Mouse (Mus musculus): ENCODE data around the gene Gm10518.

Gm10518 gene

DNA sequence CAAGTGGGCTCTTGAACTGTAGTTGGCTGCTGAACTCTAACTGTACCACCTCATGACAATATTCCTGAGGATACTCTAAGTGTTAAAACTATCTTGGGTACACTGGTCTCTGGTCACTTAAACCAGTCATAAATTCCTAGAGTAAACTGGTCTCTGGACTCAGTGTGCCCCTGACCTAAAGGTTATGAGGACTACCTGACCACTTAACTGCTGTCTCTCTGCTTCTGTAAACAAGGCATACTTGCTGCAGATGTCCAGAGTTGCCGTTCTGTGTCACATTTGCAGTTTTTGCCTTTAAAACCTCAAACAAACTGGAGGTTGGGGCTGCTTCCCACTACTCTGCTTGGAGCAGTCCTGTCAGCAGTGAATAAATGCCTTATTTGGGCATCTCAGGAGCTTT lies 30.4 kb downstream of the Gm10518 start:
- peak; percentile 60 for DNase-seq (ENCODE audit: low read depth, low spot score)

DNA sequence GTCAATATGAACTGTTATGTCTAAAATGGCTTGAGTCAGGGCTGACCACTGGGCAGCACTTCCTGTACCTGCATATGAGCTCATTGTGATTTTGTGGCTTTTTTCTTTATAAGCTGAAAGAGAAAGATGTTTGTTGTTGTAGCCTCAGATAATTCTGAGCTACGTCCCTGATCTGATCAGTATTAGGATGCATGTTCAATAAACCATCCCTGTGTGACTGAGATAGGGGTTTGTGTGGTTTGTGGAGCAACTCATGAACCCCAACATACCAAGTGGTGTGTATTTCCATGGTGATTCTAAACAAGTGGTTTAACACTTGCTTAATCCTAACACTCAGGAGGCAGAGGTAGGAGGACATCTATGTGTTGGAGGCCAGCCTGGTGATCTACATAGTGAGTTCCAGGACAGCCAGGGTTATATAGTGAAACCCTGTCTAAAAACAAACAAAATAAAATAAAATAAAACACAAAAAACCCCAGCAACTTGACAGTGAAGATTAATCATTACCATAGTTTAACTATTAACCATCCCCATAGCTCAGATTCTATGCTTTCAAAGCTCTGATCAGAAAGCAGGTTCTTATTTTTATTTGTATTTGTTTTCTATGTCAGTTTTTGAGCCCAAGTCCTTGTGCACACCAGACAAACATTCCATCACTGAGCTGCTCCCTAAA lies 32.7 kb downstream of the Gm10518 start:
- no peak for DNase-seq (ENCODE audit: low read depth, low spot score)

DNA sequence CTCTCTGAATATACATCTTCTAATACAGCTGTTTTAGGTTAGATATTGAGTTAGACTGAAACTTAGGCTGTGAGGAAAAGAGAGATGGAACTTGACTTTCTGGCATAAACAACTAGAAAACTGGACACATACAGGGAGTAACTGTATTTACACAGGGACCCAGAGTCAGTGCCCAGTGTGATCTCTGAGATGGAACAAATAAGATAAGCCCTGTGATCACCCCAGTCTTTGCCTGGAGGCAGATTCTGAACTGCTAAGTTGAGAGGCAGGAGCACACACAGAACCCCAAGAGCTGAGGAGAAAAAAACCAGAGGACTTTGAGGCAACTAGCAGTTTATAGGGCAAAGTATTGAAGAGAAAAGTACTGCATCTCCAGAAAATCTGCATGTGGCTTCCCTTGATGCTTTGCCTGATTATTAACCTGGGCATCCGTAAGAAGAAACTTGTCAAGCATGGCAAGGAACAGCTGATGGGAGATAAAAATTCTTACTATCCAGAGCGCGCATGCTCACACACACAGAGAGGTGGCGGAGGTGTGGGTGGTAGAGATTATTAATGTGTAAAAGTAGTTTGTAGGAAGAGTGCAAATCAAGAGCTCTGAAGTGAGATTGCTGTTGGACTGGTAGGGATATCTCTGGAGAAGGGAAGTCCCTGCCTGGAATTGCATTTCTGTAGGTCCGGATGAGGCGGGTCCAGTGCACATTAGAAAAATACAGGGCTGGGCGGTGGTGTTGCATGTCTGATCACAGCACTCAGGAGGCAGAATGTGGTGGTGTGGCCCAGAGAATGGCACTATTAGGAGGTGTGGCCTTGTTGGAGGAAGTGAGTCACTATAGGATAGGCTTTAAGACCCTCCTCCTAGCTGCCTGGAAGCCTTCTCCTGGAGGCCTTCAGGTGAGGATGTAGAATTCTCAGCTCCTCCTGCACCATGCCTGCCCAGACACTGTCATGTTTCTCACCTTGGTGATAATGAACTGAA lies 33.5 kb downstream of the Gm10518 start:
- DNase-seq (ENCODE audit: low read depth, low spot score) = no peak

DNA sequence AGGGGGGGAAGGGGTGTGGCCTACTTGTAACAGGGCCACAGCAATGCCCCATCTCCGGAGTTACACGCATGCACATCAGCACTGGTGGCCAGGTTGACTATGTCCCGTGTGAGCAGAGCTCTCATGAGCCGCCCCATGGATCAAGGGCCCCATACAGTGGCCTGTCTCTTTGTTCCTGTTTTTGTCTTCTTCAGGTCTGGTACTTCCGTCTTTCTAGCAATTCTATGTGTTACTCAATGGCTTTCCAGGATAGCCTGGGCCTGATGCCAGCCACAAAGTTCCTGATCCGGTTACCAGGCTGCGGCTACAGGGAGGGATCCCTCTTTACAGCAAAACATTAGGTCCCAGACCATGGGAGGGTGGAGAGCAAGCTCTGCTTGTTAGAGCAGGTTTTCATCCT lies 39.4 kb downstream of the Gm10518 start:
- DNase-seq (ENCODE audit: low read depth, low spot score) = no peak

DNA sequence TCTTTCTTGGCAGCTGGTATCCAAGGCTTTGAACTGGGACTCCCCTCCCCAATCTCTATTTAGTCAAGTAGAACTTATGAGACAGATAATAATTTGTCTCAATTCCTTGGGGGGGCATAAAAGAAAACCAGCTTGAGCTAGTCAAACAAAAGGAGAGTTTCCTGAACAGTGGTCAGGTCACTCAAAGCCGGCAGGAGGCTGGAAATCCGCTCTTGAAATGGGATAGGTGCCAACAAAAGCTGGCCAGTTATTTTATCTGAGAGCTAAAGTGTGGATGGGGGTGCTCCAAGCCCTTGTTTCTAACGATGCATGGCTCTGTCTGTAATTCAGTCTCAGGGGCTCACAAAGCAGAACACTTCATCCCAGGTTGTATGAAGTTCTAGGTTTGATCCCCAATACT lies 40.8 kb downstream of the Gm10518 start:
- no peak for DNase-seq (ENCODE audit: low read depth, low spot score)

DNA sequence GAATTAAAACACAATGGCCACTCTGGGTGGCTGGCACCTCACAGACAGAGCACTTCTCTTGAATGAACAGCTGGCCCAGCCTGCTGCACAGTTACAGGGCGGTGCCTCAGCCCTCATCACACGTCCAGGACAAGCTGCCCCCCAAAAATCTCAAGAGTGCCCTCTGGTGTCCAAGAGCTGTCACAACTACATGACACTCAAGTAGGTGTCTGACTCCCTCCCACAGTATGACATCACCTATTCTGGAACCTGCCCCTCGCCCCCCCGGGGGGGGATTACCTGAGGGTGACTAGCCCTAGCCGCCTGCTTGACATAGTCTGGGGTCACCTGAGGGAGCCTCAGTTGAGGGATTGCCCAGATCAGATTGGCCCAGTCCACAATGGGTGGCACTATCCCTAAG lies 41.7 kb downstream of the Gm10518 start:
- peak; percentile 87 for DNase-seq (ENCODE audit: low read depth, low spot score)

DNA sequence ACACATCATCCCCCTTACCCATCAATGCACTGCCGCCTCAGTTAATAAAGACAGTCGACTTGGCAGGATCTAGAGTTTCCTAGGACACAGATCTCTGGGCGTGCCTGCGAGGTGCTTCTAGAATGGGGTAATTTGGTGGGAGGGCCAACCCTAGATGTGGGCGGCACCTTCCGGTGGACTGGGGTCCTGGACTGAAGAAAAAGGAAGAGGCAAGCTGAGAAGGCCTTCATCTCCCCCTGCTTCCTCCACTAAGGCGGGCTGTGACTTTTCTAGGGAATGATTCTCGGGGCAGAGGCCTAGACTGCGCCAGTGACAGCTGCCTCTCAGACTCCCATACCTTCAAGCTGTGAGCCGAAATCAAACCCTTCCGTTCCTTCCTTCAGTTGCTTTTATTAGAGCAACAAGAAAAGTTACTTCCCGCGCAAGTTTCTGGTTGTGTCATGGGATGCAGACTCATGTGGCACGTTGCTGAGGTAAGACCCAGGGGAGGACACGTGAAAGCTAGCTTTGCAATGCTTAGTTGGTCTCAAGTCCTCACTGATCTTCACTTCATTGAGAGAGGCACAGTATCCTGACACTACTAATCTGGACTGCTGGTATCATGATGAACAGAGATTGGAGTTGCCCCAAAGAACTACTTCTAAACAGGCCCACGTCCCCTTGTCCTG lies 42.8 kb downstream of the Gm10518 start:
- no peak for DNase-seq (ENCODE audit: low read depth, low spot score)

DNA sequence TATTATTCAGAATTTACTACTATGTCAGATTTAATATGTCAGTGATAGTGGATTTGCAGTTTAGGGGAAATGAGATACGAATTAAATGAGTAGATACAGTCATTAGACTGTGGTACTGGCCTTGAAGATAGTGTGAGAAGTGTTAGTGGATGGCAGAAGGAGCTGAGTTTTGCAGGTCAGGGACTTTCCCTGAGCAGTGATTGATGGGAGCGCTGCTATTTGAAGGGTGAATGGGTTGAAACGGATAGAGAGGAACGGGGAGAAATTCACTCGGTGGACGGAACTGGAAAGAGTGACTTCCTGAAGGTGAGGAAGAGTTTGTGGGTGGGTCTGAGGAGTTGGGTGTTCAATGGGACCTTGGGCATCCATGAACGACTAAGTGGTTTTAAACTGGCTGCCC lies 44.0 kb downstream of the Gm10518 start:
- no peak for DNase-seq (ENCODE audit: low read depth, low spot score)

DNA sequence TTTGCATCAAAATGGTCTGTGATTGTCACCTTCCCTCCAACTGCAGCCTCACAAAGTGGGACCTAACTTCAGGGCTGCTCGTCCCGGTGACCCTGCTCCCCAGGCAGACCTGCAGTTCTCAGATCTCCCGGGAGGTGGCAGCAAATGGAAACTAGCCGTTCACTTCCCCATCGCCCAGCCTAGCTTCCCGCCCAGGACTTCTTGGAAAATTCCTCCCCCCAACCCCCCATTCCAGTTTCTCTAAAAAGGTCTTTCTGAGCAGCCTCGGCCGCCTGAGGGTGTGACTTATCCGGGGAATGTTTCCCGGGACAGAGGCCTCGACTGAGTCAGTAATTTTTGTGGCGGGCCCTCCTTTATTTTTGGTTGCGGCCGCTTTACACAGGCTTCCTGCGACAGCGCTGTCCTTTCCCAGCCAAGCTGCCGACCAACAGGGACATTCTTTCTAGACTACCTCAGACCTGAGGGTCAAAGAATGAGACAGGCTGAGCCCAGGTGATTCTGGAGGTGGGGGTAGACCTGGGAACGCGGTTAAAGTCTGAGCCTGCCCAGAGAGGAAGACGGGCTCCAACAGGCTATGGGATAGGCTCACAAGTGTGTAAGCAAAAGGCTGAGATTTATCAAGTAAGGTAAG lies 44.7 kb downstream of the Gm10518 start:
- peak; percentile 59 for DNase-seq (ENCODE audit: low read depth, low spot score)

DNA sequence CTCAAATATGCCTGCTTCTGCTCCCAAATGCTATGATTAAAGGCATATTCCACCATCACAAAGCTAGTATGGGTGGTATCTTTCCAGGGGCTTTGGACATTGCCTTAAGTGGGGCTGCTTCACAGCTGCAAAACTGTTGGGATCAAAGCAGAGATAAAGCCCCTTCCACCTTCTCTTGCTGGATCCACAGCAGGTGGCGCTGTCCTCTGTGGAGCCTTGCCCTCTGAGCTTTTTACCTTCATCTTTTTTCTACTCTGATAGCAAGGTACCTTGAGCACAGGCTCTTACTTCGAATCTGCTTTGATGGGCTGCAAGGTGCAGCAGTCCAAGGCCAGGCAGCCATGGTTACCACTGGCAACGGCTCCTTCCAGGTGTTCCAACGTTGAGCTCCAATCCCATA lies 50.2 kb downstream of the Gm10518 start:
- peak; percentile 49 for DNase-seq (ENCODE audit: low read depth, low spot score)

Data from A20 (cell line).